In the genomic region with DNA sequence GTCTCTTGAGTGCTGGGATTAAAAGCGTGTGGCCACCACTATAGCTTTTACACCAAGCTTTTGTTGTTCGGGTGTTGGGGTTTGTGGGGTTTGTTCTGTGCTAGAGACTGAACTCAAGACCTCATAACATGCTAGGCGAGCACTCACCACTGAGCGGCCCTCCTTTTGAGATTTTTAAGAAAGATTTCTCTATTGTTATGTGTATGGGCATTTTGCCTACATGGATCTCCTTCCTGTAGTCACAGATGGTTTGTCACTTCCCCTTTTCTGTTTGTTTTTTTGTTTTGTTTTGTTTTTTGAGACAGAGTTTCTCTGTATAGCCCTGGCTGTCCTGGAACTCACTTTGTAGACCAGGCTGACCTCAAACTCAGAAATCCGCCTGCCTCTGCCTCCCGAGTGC, we compare ENCODE assay signal across 1 mouse cellular context. TPM values are rescaled to one million over a fixed set of nuclear protein-coding genes. Genes with fewer than 3 reads are reported as not detected.
"Had no signal": no experiment of that assay in that cellular context is flagged by ENCODE, and none has a peak within 500 bp of the region (broad histone marks: within the 10 kb centered on the region; RNA-seq: fewer than 3 reads in every experiment).

No protein-coding gene starts in this region.

RNA-seq across cellular contexts. Expression of a gene that starts 29.7 kb away (rescaled TPM):
- polyA plus RNA-seq: limb, embryonic 12.5 days had no signal
